Mouse (Mus musculus) heart, embryonic 12.5 days (tissue): Measurements from ENCODE around the gene Nutf2. TPM values are rescaled to one million over a fixed set of nuclear protein-coding genes. Genes with fewer than 3 reads are reported as not detected.

Experiments used
- ATAC-seq: fragments of 200-750 bp; cut with Nextera tagmentation; 2 replicates; pipeline ENCODE4 v1.8.0; 2017; ENCODE audit warnings: moderate TSS enrichment, moderate library complexity; ENCODE audit not compliant: insufficient number of reproducible peaks, low FRiP score
- H3K27ac ChIP-seq: fragments of 300-500 bp; sonication (generic); 2 replicates; pipeline ENCODE4 v1.5.1; 2016; ENCODE audit warnings: mild to moderate bottlenecking, moderate library complexity; ENCODE audit not compliant: poor library complexity, severe bottlenecking
- H3K27me3 ChIP-seq: fragments of 300-500 bp; sonication (generic); replicated peaks from 2 replicates; pipeline ENCODE4 v1.6.1; 2016; ENCODE audit warnings: mild to moderate bottlenecking, moderate library complexity
- H3K36me3 ChIP-seq: fragments of 300-500 bp; sonication (generic); 2 replicates; pipeline ENCODE4 v1.6.1; 2016; ENCODE audit warnings: mild to moderate bottlenecking, moderate library complexity
- H3K4me1 ChIP-seq: fragments of 300-500 bp; sonication (generic); replicated peaks from 2 replicates; pipeline ENCODE4 v1.6.1; 2016; ENCODE audit warnings: mild to moderate bottlenecking
- H3K4me2 ChIP-seq: fragments of 300-500 bp; sonication (generic); 2 replicates; pipeline ENCODE4 v1.6.1; 2016; ENCODE audit warnings: mild to moderate bottlenecking, moderate library complexity
- H3K4me3 ChIP-seq: fragments of 300-500 bp; sonication (generic); 2 replicates; pipeline ENCODE4 v1.5.1; 2016; ENCODE audit warnings: mild to moderate bottlenecking
- H3K9ac ChIP-seq: fragments of 300-500 bp; sonication (generic); 2 replicates; pipeline ENCODE4 v1.6.1; 2016; ENCODE audit warnings: mild to moderate bottlenecking, moderate library complexity
- H3K9me3 ChIP-seq: fragments of 300-500 bp; sonication (generic); replicated peaks from 2 replicates; pipeline ENCODE4 v1.6.1; 2016; ENCODE audit warnings: mild to moderate bottlenecking, moderate library complexity
- WGBS: fragments of 180-500 bp; shearing (Covaris S2); methylation state at CpG from one replicate; pipeline ENCODE4 v1.1.7; 2016; 5-methylcytosine and 5-hydroxymethylcytosine counted together
- polyA plus RNA-seq: library from polyadenylated mRNA; unstranded; fragments of >200 nt; fragmentation: Nextera tagmentation; extraction: Ambion mirVana; gene quantifications from 2 replicates; pipeline ENCODE4 v1.2.1, GENCODE M21; 2016

The Nutf2 gene
- 201 and 224 TPM in 2 replicates for polyA plus RNA-seq

GRCm38 (mm10) chr8:105860143-105860981, at the start of gene Nutf2:
TSS of gene Nutf2 (plus strand) at chr8:105860580.
- ATAC-seq = peak; percentile 95

GRCm38 (mm10) chr8:105811061-105811460, 49.3 kb upstream of the Nutf2 start:
- Histone ChIP-seq H3K36me3 (peaks cover 18% of the 10 kb centered on the region), H3K4me2 (no peak overlapping the region), H3K4me1 (peaks cover 45% of the 10 kb centered on the region), H3K27me3 (no peaks in the 10 kb centered on the region), H3K9ac (no peak overlapping the region), H3K4me3 (no peak overlapping the region), H3K9me3 (no peaks in the 10 kb centered on the region), H3K27ac (peak overlapping the region; percentile 30; the same call in 1 of the 2 replicates)
- no peak for ATAC-seq
- WGBS = 67% methylated on average over 10 of the region's 10 CpGs

More at GRCm38 (mm10) chr8:105860143-105860981, at the start of gene Nutf2:
- peak within 1 kb of the TSS; percentile 95 for H3K27ac ChIP-seq
- peaks cover 59% of the 10 kb centered on the region for H3K4me1 ChIP-seq
- WGBS = under 1% methylated on average over 58 of the region's 59 CpGs
- H3K9ac ChIP-seq = peak within 1 kb of the TSS; percentile 97
- no peaks in the 10 kb centered on the region for H3K27me3 ChIP-seq
- H3K9me3 ChIP-seq = no peaks in the 10 kb centered on the region
- peaks cover 21% of the 10 kb centered on the region for H3K36me3 ChIP-seq
- H3K4me3 ChIP-seq = peak within 1 kb of the TSS; percentile 97
- H3K4me2 ChIP-seq = peak within 1 kb of the TSS; percentile 88

- Histone ChIP-seq H3K4me2 (no peak overlapping the region), H3K36me3 (peaks cover 18% of the 10 kb centered on the region), H3K4me1 (peaks cover 45% of the 10 kb centered on the region), H3K4me3 (no peak overlapping the region), H3K9ac (no peak overlapping the region), H3K9me3 (no peaks in the 10 kb centered on the region), H3K27ac (peak overlapping the region; percentile 30; the same call in 1 of the 2 replicates), H3K27me3 (no peaks in the 10 kb centered on the region)
- WGBS = 50% methylated on average over 3 of the region's 3 CpGs
- ATAC-seq = no peak
Measured at GRCm38 (mm10) chr8:105811543-105811942, 48.8 kb upstream of the Nutf2 start.

GRCm38 (mm10) chr8:105812511-105812910, 47.9 kb upstream of the Nutf2 start:
- 80% methylated on average over 5 of the region's 5 CpGs for WGBS
- Histone ChIP-seq H3K4me3 (no peak overlapping the region), H3K9ac (no peak overlapping the region), H3K27me3 (no peaks in the 10 kb centered on the region), H3K27ac (no peak overlapping the region), H3K4me2 (no peak overlapping the region), H3K9me3 (no peaks in the 10 kb centered on the region), H3K4me1 (peaks cover 42% of the 10 kb centered on the region), H3K36me3 (peaks cover 21% of the 10 kb centered on the region)
- ATAC-seq = no peak

GRCm38 (mm10) chr8:105813241-105813640, 47.1 kb upstream of the Nutf2 start:
- Histone ChIP-seq H3K9ac (no peak overlapping the region), H3K4me2 (no peak overlapping the region), H3K27me3 (no peaks in the 10 kb centered on the region), H3K36me3 (peaks cover 23% of the 10 kb centered on the region), H3K4me3 (no peak overlapping the region), H3K27ac (no peak overlapping the region), H3K9me3 (no peaks in the 10 kb centered on the region), H3K4me1 (peaks cover 36% of the 10 kb centered on the region)
- no peak for ATAC-seq
- WGBS = 92% methylated on average over 6 of the region's 6 CpGs

- Histone ChIP-seq H3K27me3 (no peaks in the 10 kb centered on the region), H3K4me3 (no peak overlapping the region), H3K9ac (no peak overlapping the region), H3K36me3 (peaks cover 60% of the 10 kb centered on the region), H3K27ac (no peak overlapping the region), H3K4me1 (peaks cover 14% of the 10 kb centered on the region), H3K4me2 (no peak overlapping the region), H3K9me3 (no peaks in the 10 kb centered on the region)
- 77% methylated on average over 3 of the region's 3 CpGs for WGBS
- ATAC-seq = peak; percentile 38; the same call in 1 of the 2 replicates
Measured at GRCm38 (mm10) chr8:105819659-105820058, 40.7 kb upstream of the Nutf2 start.

GRCm38 (mm10) chr8:105820925-105821324, 39.5 kb upstream of the Nutf2 start:
- H3K36me3 ChIP-seq = peaks cover 61% of the 10 kb centered on the region
- ATAC-seq = peak; percentile 95

GRCm38 (mm10) chr8:105825506-105825905, 34.9 kb upstream of the Nutf2 start:
- Histone ChIP-seq H3K9ac (peak overlapping the region; percentile 96), H3K4me1 (peaks cover 25% of the 10 kb centered on the region), H3K9me3 (no peaks in the 10 kb centered on the region), H3K4me2 (peak overlapping the region; percentile 84), H3K36me3 (peaks cover 40% of the 10 kb centered on the region), H3K27ac (no peak overlapping the region), H3K27me3 (no peaks in the 10 kb centered on the region), H3K4me3 (peak overlapping the region; percentile 95)
- WGBS = 83% methylated on average over 4 of the region's 4 CpGs
- ATAC-seq = no peak

More at GRCm38 (mm10) chr8:105820925-105821324, 39.5 kb upstream of the Nutf2 start:
- Histone ChIP-seq H3K9ac (peak overlapping the region; percentile 47), H3K4me3 (no peak overlapping the region), H3K9me3 (no peaks in the 10 kb centered on the region), H3K27me3 (no peaks in the 10 kb centered on the region), H3K4me2 (peak overlapping the region; percentile 43), H3K4me1 (peaks cover 23% of the 10 kb centered on the region), H3K27ac (peak overlapping the region; percentile 62)
- 80% methylated on average over 1 of the region's 1 CpGs for WGBS

- H3K4me1 ChIP-seq = peaks cover 16% of the 10 kb centered on the region
- no peak for ATAC-seq
- peak overlapping the region; percentile 84 for H3K4me2 ChIP-seq
- peak overlapping the region; percentile 82 for H3K27ac ChIP-seq
- 6% methylated on average over 4 of the region's 4 CpGs for WGBS
- H3K9ac ChIP-seq = peak overlapping the region; percentile 96
- H3K36me3 ChIP-seq = peaks cover 31% of the 10 kb centered on the region
- no peaks in the 10 kb centered on the region for H3K9me3 ChIP-seq
- no peaks in the 10 kb centered on the region for H3K27me3 ChIP-seq
- H3K4me3 ChIP-seq = peak overlapping the region; percentile 95
Measured at GRCm38 (mm10) chr8:105826379-105826778, 34.0 kb upstream of the Nutf2 start.

GRCm38 (mm10) chr8:105826861-105827848, 33.2 kb upstream of the Nutf2 start, which contains the start of the genes Ranbp10 and Tsnaxip1:
TSS of gene Ranbp10 (minus strand) at chr8:105827350.
TSS of gene Tsnaxip1 (plus strand) at chr8:105827731.
- Histone ChIP-seq H3K9me3 (no peaks in the 10 kb centered on the region), H3K27me3 (no peaks in the 10 kb centered on the region), H3K27ac (peak within 1 kb of the TSS; percentile 82), H3K4me2 (peak within 1 kb of the TSS; percentile 84), H3K4me3 (peak within 1 kb of the TSS; percentile 95), H3K36me3 (peaks cover 25% of the 10 kb centered on the region), H3K9ac (peak within 1 kb of the TSS; percentile 96), H3K4me1 (peaks cover 16% of the 10 kb centered on the region)
- peak; percentile 97 for ATAC-seq
- under 1% methylated on average over 52 of the region's 52 CpGs for WGBS
